Mouse (Mus musculus): ENCODE results near the gene Hadha.

DNA sequence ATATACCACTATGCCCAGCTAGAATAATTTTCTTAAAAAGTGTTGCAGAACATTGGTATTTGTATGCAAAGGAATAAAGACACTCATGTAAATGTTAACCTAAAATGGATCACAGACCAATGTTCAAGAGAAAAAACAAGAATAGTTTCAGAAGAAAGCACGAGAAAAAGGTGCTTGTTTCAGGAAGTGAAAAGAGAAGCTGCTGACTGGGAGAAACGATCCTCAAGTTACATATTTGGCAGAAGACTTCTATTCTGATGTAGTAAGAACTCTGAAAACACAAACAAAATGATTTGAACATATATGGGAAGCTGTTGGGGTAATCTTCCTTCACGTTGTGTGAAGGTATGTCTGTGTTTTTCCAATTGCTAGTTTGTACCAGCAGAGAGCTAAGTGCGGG is 16.8 kb downstream of the Hadha start:
- TF ChIP-seq CTCF (IDR thresholded peaks at IDR 0.05; ENCODE audit: borderline replicate concordance, insufficient read depth, low read depth, low read length) (no peak), POLR2A (IDR thresholded peaks at IDR 0.05; ENCODE audit: borderline replicate concordance, insufficient read depth, low read length) (no peak)
